Mouse (Mus musculus): ENCODE data around the gene Megf11. TPM values are rescaled to one million over a fixed set of nuclear protein-coding genes. Genes with fewer than 3 reads are reported as not detected.

Megf11 gene
- polyA plus RNA-seq, 1 experiment from 2014 or later: 5.6 TPM

DNA sequence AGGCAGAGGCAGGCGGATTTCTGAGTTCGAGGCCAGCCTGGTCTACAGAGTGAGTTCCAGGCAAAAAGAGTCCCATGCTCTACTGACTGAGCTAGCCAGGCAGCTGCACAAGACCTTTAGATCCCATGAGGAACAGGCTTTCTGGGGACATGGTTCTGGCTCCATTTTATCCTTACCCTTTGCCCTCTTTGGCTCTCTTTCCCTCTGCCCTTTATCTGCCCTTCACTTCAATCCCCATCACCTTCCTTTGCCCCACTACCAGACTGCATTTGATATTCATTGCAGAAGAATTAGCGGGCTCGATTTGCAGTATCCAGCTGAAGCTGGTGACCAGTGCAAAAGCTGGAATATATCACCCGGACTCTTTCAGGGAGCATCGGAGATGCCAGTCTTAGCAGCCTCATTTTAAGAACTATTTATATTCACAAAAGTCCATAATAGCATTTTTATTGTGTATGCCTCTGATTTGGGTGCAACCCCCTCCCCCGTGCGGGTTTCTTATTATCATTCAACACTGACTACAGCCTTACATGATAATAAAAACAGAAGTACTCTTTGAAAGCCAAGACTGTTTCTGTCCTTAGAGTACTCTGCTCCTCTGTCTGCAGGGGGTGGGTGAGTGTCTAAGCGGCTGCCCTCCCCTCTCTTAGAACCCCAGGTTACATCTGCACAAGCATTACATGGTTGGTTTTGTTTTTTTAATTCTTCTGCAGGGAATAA, 24.0 kb upstream of the Megf11 start:
- WGBS: 90% methylated on average over 9 of the region's 9 CpGs
- Histone ChIP-seq H3K9me3 (no peaks in the 10 kb centered on the region), H3K27ac (no peak overlapping the region), H3K4me3 (no peak overlapping the region), H3K4me1 (replicated peaks) (no peaks in the 10 kb centered on the region), H3K36me3 (no peaks in the 10 kb centered on the region), H3K27me3 (ENCODE audit: insufficient read depth, poor library complexity, severe bottlenecking) (no peaks in the 10 kb centered on the region)
- DNase-seq (ENCODE audit: low spot score): no peak

DNA sequence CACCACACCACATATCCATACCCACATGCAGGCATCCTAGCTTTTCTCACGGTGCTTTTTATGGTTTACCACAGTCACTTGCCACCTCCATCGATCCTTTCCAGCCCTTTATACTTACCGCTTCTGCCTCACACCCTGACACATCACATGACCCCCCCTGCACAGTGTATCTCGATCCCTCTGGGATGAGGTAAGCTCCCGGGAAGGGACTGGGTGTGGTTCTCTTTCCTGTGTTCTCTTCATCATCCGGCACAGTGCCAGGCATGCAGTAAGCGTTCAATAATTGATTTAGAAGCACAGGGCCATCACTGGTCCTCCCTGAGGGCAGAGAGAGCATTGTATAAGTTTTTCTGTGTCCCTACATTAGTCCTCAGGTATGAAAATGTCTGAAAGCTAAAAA, 15.6 kb upstream of the Megf11 start:
- WGBS: 77% methylated on average over 7 of the region's 7 CpGs
- no peak for DNase-seq (ENCODE audit: low spot score)
- no peak overlapping the region for H3K4me3 ChIP-seq

DNA sequence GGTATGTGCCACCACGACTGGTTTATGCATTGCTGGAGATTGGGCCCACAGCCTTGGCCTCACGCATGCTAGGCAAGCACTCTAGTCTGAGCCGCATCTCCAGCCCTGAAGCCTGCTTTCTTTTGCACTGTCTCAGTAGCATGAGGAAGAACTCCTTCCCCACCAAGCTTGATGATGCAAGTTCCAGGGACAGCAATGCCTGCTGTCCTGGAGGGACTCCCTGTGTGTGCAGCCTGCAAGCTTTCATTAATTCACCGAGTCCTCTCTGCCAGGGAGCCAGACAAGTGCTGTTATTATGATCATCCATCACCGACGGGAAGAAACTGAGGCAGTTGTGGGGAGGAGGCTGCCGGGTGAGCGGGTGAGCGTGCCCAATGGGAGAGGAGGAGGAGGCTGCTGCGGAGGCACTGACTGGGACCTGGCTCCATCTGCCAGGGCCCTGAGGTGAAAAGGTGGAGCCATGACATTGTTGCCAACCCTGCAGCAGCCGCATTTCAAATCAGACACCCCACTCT, 14.1 kb upstream of the Megf11 start:
- Histone ChIP-seq H3K36me3 (no peaks in the 10 kb centered on the region), H3K27me3 (ENCODE audit: insufficient read depth, poor library complexity, severe bottlenecking) (no peaks in the 10 kb centered on the region), H3K4me3 (no peak overlapping the region), H3K9me3 (no peaks in the 10 kb centered on the region), H3K4me1 (replicated peaks) (peaks cover 11% of the 10 kb centered on the region), H3K27ac (peak overlapping the region; percentile 29; the same call in 1 of the 2 replicates)
- 51% methylated on average over 11 of the region's 11 CpGs for WGBS
- no peak for DNase-seq (ENCODE audit: low spot score)

More for the DNA sequence above, 15.6 kb upstream of the Megf11 start:
- peaks cover 11% of the 10 kb centered on the region for H3K4me1 ChIP-seq (replicated peaks)
- H3K36me3 ChIP-seq: no peaks in the 10 kb centered on the region
- no peaks in the 10 kb centered on the region for H3K27me3 ChIP-seq (ENCODE audit: insufficient read depth, poor library complexity, severe bottlenecking)
- H3K9me3 ChIP-seq: no peaks in the 10 kb centered on the region
- H3K27ac ChIP-seq: no peak overlapping the region

DNA sequence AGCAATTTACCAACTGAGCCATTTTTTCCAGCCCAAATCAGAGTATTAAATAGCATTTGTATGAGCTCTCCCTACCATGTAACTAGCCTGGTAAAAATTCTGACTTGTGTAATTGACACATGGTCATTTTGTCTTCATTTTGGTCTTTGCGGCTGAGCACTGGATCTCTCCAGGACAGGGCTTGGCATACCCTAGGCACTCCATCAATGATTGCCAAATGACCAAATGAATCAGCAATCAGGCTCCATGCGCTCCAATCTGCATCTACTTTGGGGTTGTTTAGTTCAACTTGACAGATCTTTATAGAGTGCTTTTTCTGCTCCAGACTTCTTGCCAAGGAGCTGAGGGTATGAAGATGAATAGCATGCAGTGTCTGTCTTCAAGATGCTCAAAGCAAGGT, 9.0 kb upstream of the Megf11 start:
- Histone ChIP-seq H3K9me3 (0 out of 2 replicates have a peak, but pooled peaks cover 4% of the 10 kb centered on the region), H3K4me3 (no peak overlapping the region), H3K4me1 (replicated peaks) (peaks cover 5% of the 10 kb centered on the region), H3K27ac (no peak overlapping the region), H3K27me3 (ENCODE audit: insufficient read depth, poor library complexity, severe bottlenecking) (no peaks in the 10 kb centered on the region), H3K36me3 (no peaks in the 10 kb centered on the region)
- 89% methylated on average over 2 of the region's 2 CpGs for WGBS
- DNase-seq (ENCODE audit: low spot score): no peak

DNA sequence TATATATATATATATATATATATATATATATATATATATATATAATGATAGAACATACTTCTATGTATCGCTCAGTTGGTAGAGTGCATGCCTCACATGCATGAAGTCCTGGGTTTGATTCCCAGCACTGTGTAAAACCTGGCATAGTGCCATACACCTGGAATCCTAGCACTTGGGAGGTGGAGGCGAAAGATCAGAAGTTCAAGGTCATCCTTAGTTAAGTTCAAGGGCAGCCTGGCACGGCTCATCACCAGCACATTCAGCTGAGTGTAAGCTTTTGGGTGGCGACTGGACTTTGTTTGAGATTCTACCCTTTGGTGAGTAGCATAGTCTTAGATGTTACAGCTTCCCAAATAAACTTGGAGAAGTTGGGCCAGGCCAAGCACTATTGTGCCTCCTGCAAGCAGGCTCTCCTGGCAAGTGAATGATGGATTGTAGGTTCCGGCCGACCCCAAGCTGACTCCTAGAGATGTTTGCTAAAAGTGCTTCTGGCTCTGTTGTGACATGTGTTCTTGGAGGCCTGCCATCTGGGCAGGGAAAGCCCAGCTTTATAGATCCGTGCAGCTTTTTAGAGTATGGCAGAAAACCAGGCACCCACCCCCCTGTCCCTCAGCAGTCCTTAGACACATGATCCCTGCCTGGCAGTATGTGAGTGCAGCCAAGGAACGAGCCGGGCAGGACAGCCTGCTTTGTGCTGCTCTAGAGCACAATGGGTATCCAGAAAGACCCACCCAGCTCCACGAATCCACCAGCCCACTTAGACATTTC, 2.2 kb upstream of the Megf11 start:
- peaks cover 60% of the 10 kb centered on the region for H3K27me3 ChIP-seq (ENCODE audit: insufficient read depth, poor library complexity, severe bottlenecking)
- DNase-seq (ENCODE audit: low spot score): no peak
- 0 out of 2 replicates have a peak, but pooled peaks cover 4% of the 10 kb centered on the region for H3K9me3 ChIP-seq
- no peak overlapping the region for H3K4me3 ChIP-seq
- peaks cover 29% of the 10 kb centered on the region for H3K4me1 ChIP-seq (replicated peaks)
- H3K27ac ChIP-seq: no peak overlapping the region
- WGBS: 64% methylated on average over 10 of the region's 10 CpGs
- H3K36me3 ChIP-seq: no peaks in the 10 kb centered on the region

DNA sequence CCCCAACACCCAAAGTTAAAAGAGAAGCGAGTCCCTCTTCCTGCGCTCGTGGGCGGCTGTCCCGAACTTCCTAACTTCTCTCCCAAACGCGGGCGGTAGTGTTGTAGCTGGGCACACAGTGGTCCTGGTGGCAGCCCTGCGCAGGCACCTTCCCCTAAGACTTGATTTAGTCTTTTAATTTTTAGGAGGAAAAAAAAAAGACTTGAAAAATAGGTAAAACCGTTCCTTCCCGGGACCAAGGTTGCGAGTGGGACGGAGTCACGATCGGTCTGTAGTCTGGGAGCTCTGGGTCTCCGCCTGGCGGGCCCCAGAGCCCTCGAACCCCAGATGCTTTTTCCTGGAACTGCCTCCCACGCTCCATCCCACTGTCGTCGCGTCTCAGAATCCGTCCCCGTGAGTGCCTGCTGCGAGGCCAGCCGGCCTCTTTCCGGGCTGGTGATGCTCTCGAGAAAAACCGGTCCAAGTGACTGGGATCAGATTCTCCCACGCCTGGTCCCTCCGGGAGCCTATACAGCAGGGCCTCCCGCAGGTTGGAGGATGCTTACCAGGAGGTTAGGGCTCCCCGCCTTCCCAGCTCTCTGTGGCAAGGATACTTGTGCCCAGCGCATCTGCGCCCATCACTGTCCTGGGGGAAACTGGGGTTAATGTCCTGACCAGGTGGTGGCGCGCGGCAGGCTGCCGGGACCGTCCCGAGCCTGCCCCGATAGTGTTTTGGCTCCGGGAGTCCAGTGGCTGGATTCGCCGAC, 1.2 kb downstream of the Megf11 start:
- Histone ChIP-seq H3K27ac (peak overlapping the region; percentile 78; the same call in 1 of the 2 replicates), H3K4me1 (replicated peaks) (peaks cover 36% of the 10 kb centered on the region), H3K9me3 (no peaks in the 10 kb centered on the region), H3K4me3 (peak overlapping the region; percentile 74), H3K36me3 (no peaks in the 10 kb centered on the region), H3K27me3 (ENCODE audit: insufficient read depth, poor library complexity, severe bottlenecking) (peaks cover 77% of the 10 kb centered on the region)
- 1% methylated on average over 45 of the region's 45 CpGs for whole genome bisulfite sequencing
- DNase-seq (ENCODE audit: low spot score): peak; percentile 44

DNA sequence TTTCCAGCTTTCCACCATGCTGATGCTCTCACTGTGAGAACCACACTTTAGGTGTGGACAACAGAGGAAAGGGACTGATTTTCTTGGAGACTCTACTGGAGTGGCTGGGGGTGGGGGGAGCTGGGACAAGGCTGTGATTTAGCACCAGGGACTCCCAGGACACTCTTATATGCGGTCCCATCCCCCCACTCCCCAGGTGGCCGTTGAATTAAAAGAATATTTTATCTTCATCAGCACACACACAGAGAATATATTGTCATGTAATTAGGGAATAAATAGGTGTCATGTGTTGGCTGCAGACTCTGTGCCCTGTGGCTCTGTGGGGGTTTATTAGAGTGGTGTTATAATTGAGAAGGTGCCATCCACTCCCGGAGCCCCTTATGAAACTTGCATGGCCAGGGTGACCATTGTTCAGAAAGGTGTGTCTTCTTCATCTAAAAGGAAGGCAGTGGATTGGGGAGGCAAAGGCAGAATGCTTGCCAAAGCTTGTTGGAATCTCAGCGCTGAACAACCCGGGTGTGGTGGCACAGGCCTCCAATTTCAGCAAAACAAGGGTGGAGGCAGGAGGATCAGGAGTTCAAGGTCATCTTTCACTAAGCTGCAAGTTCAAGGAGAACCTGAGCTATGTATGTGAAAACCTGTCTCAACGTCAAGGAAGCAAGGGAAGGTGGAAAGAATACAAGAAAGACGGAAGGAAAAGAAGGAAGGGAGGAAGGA, 4.3 kb downstream of the Megf11 start:
- Histone ChIP-seq H3K9me3 (no peaks in the 10 kb centered on the region), H3K4me1 (replicated peaks) (peaks cover 37% of the 10 kb centered on the region), H3K27ac (no peak overlapping the region), H3K36me3 (no peaks in the 10 kb centered on the region), H3K27me3 (ENCODE audit: insufficient read depth, poor library complexity, severe bottlenecking) (peaks cover 52% of the 10 kb centered on the region), H3K4me3 (no peak overlapping the region)
- 72% methylated on average over 7 of the region's 7 CpGs for WGBS
- no peak for DNase-seq (ENCODE audit: low spot score)

DNA sequence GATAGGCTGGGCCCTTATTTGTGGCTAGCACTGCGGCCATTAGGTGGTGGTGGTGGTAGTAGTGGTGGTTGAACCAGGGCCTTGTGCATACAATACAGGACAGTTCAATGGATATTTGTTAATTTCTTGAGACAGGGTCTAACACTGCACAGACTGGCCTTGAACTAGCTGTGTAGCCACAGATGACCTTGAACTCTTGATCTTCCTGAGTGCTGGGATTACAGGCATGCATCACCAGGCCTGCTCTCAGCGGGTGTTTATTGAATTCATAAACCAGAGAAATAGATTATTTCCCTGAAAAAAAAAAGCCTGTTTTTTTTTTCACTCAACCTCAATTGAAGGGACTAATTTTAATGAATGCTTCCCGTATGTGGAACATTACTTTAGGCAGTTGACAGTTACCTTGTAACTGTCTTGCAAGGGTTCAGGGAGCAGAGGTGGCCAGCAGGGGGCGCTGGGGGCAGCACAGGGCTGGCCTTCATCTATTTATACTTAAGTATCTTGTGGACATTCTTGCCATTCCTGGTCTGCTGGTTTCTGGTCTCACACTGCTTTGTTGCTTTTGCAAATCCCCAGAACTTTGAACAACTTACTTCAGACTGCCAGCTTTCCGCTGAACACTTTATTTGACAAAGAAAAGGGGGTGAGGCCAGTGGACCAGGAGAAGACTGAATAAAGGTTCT, 8.6 kb downstream of the Megf11 start:
- no peak overlapping the region for H3K4me3 ChIP-seq
- peaks cover 9% of the 10 kb centered on the region for H3K27me3 ChIP-seq (ENCODE audit: insufficient read depth, poor library complexity, severe bottlenecking)
- no peak overlapping the region for H3K27ac ChIP-seq
- no peaks in the 10 kb centered on the region for H3K9me3 ChIP-seq
- DNase-seq (ENCODE audit: low spot score): peak; percentile 76
- 0 out of 2 replicates have a peak, but pooled peaks cover 13% of the 10 kb centered on the region for H3K4me1 ChIP-seq (replicated peaks)
- no peaks in the 10 kb centered on the region for H3K36me3 ChIP-seq
- 46% methylated on average over 5 of the region's 5 CpGs for WGBS

DNA sequence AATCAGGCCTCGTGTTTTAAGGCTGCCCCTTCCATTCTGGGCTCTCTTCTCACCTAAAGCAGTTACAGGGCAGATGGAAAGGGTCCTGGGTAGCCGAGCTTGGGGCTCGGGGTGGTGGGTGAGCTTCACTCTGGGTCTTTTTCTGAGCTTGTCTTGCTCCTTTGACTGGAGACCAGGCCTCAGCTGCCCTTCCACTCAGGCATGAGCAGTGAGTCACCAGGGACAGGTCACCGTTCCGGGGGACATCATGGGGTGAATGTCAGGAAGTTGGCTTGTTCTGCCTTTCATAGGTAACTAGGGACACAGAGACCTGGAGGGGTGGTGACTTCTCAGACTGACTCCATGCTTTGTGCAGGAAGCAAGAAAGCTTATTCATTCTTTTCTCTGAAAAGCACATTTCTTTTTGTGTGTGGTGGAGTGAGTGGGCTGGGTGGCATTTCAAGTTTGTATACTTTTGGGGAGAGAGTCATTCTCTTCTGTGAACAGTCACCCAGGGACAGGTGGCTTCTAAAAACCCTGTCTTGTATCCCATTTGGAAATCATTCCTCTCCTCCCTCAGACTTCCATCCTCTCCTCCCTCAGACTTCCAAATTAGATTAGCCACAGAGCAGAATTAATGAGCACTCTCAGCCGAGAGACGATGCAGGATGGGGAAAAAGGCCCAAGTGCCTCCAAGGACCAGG, 10.0 kb downstream of the Megf11 start:
- DNase-seq (ENCODE audit: low spot score): no peak
- 74% methylated on average over 7 of the region's 7 CpGs for WGBS

DNA sequence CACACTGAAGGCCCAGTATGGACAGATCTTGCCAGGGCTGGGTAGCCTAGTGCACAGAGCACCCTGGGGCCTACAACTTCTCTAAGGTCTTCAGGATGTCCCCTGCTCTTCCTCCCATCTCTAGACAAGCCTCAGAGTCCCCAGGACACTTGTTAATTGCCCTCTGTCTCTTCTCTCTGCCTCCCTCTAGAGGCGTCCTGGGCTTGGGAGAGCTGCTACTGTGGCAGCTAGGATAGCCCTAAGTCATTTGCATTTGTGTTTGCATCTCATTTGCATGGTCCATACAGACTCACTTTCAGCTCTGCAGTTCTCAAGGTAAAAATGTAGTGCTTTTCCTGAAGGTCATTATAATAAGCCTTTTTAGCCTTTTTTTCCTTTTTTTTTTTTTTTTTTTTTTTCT, 11.7 kb downstream of the Megf11 start:
- no peaks in the 10 kb centered on the region for H3K36me3 ChIP-seq
- 9% methylated on average over 1 of the region's 1 CpGs for WGBS
- DNase-seq (ENCODE audit: low spot score): no peak
- no peak overlapping the region for H3K27ac ChIP-seq
- no peak overlapping the region for H3K4me3 ChIP-seq
- 0 out of 2 replicates have a peak, but pooled peaks cover 10% of the 10 kb centered on the region for H3K4me1 ChIP-seq (replicated peaks)
- H3K9me3 ChIP-seq: no peaks in the 10 kb centered on the region
- peaks cover 8% of the 10 kb centered on the region; the same call in 1 of the 2 replicates for H3K27me3 ChIP-seq (ENCODE audit: insufficient read depth, poor library complexity, severe bottlenecking)

More for the DNA sequence above, 10.0 kb downstream of the Megf11 start:
- Histone ChIP-seq H3K4me3 (no peak overlapping the region), H3K4me1 (replicated peaks) (0 out of 2 replicates have a peak, but pooled peaks cover 5% of the 10 kb centered on the region), H3K9me3 (no peaks in the 10 kb centered on the region), H3K27me3 (ENCODE audit: insufficient read depth, poor library complexity, severe bottlenecking) (0 out of 2 replicates have a peak, but pooled peaks cover 4% of the 10 kb centered on the region), H3K27ac (no peak overlapping the region), H3K36me3 (no peaks in the 10 kb centered on the region)

DNA sequence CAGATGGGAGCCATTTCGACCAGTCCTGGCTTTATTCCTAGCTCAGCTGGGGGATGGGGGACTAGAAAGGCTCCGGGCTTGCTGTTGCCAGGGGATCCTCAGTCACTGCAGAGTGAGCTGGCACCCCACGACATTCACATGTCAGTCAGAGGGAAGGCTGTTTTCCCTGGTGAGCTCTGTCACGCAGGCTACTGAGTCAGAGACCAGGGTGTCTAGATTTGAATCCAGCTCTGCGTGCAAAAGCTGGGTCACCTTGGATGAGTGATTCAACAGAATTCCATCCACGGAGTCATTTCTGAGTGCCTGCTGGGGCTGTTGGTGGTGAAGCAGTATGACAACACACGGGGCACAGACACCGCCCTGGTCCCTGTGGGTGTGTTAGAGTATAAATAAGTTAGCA, 13.7 kb downstream of the Megf11 start:
- no peak for DNase-seq (ENCODE audit: low spot score)
- Histone ChIP-seq H3K4me1 (replicated peaks) (0 out of 2 replicates have a peak, but pooled peaks cover 10% of the 10 kb centered on the region), H3K36me3 (no peaks in the 10 kb centered on the region), H3K27me3 (ENCODE audit: insufficient read depth, poor library complexity, severe bottlenecking) (peaks cover 12% of the 10 kb centered on the region; the same call in 1 of the 2 replicates), H3K27ac (no peak overlapping the region), H3K9me3 (no peaks in the 10 kb centered on the region), H3K4me3 (no peak overlapping the region)
- 72% methylated on average over 8 of the region's 8 CpGs for WGBS
